Mouse (Mus musculus): ENCODE data around the gene Selenoh. TPM values are rescaled to one million over a fixed set of nuclear protein-coding genes. Genes with fewer than 3 reads are reported as not detected.

The Selenoh gene
- 88.2 TPM for polyA plus RNA-seq (2017; shearing (Covaris generic))

DNA sequence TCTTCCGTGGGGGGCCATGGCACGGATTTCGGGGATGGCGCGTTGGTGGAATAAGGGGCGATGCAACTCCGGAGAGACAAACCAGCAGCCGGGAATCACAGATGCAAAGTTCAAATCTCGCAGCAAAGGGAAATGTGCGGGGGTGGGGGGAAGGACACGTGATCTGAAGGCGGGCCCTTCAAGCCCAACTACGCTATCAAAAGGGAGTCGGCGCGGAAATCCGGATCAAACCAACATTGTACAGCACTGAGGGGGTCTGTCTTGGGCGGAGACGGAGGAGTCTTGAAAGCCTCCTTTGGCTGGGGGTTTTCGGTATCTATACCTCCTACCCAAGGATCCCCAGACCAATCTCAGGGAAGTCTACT lies at the start of gene Selenoh:
TSS of gene Selenoh (minus strand) at position 202 of the 365 bp plus-strand sequence.

GRCm38 (mm10) chr2:84714811-84715561 lies 44.4 kb upstream of the Selenoh start, which contains the start of gene Zdhhc5:
TSS of gene Zdhhc5 (minus strand) at chr2:84715180.

GRCm38 (mm10) chr2:84679016-84679415 lies 8.4 kb upstream of the Selenoh start, which contains the start of gene Tmx2:
TSS of gene Tmx2 (minus strand) at chr2:84679140.

DNA sequence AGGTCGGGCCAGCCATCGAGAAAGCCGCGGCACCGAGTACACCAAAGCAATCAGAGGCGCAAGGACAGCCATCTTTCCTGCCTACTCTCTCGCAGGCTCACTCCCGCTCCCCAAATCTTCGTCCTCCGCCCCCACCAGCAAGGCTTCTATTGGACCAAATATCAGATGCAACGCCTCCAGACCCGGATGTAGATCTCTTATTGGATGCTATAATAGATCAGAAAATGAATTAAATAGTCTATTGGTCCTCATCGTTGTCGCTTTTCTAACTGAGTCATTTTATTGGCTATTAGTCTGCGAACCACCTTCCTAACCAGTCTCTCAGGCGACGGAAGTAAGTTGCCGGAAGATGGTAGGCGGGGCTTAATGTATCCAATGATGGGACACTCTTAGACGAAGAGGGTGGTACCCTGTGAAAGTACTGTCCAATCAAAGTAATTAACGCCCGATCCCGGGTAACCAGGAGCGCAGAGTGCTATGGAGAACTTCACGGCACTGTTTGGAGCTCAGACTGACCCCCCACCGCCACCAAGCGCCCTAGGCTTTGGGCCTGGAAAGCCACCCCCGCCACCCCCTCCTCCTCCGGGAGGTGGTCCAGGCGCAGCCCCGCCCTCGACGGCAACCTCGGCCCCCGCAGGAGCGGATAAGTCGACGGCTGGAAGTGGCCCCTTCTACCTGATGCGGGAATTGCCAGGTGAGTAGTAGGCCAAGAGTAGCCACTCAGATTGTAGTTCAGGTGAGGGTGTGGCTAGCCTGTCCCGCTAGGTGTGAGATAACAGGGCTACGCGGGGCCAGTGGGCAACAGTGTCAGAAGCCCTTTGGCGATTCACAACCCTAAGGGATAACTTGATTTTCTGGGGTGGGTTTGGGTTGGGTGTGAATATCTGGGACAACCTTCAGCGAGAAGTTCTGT lies 7.7 kb upstream of the Selenoh start, which contains the start of the genes Gm28635 and Med19:
TSS of gene Gm28635 (minus strand) at position 74 of the 913 bp plus-strand sequence.
TSS of gene Med19 (plus strand) at position 435 of the 913 bp plus-strand sequence.

GRCm38 (mm10) chr2:84658806-84659205 lies 11.8 kb downstream of the Selenoh start, which contains the start of gene Btbd18:
TSS of gene Btbd18 (plus strand) at chr2:84659079.

DNA sequence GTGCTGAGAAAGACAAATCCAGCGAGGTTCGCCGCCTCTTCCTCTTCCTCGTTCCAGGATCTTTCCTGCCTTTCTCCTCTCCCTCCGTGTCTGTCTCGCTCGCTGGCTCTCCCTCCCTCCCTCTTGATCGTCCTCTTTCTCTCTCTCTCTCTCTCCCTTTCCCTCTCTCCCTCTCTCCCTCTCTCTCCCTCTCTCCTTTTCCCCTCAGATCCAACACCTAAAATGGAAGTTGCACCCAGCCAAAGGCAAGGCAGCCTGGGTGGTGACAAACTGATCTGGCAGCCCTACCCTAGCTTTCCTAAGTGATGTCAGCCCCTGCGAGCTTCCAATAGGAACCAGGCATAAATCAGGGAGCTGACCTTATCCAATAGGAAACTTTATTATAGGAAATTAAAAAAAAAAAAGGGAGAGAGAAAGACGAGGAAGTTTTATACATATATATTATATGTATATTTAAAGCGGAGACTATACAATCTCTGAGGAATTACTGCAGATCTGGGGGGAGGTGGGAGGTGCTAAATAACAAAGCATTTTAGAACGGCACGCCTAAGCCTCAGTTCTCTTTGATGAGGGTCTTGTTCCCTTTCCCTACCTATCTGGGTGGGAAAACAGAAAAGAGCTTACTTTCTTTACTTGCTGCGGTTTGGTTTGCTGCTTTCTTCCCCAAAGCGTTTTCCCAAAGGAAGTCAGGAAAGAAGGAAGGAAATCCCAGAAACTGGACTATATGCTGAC lies 19.9 kb downstream of the Selenoh start, which contains the start of gene Ctnnd1:
TSS of gene Ctnnd1 (minus strand) at position 302 of the 732 bp plus-strand sequence.

Other genes with a start within 250 kb of the Selenoh start
- gene Calcrl, start 245.4 kb downstream of the Selenoh start, polyA plus RNA-seq (2017; shearing (Covaris generic)) = 36.0 TPM
- 9.9 TPM for gene Tfpi, start 194.0 kb downstream of the Selenoh start, polyA plus RNA-seq (2017; shearing (Covaris generic))
- 4.3 TPM for gene Ctnnd1, start 20.0 kb downstream of the Selenoh start, polyA plus RNA-seq (2017; shearing (Covaris generic))
- 0.16 TPM for gene Btbd18, start 11.7 kb downstream of the Selenoh start, polyA plus RNA-seq (2017; shearing (Covaris generic))
- gene Gm28635, start 7.3 kb upstream of the Selenoh start, polyA plus RNA-seq (2017; shearing (Covaris generic)) = not detected
- 37.8 TPM for gene Med19, start 7.6 kb upstream of the Selenoh start, polyA plus RNA-seq (2017; shearing (Covaris generic))
- 122 TPM for gene Tmx2, start 8.4 kb upstream of the Selenoh start, polyA plus RNA-seq (2017; shearing (Covaris generic))
- gene Zdhhc5, start 44.4 kb upstream of the Selenoh start, polyA plus RNA-seq (2017; shearing (Covaris generic)) = 29.0 TPM
- 68.6 TPM for gene Clp1, start 56.6 kb upstream of the Selenoh start, polyA plus RNA-seq (2017; shearing (Covaris generic))
- gene Ypel4, start 63.3 kb upstream of the Selenoh start, polyA plus RNA-seq (2017; shearing (Covaris generic)) = 3.9 TPM
- not detected for gene Gm19426, start 72.9 kb upstream of the Selenoh start, polyA plus RNA-seq (2017; shearing (Covaris generic))
- not detected for gene Serping1, start 104.7 kb upstream of the Selenoh start, polyA plus RNA-seq (2017; shearing (Covaris generic))
- 74.0 TPM for gene Ube2l6, start 128.1 kb upstream of the Selenoh start, polyA plus RNA-seq (2017; shearing (Covaris generic))
- not detected for gene Smtnl1, start 151.9 kb upstream of the Selenoh start, polyA plus RNA-seq (2017; shearing (Covaris generic))
- 33.3 TPM for gene Timm10, start 156.2 kb upstream of the Selenoh start, polyA plus RNA-seq (2017; shearing (Covaris generic))
- 7.9 TPM for gene Slc43a1, start 168.1 kb upstream of the Selenoh start, polyA plus RNA-seq (2017; shearing (Covaris generic))
- not detected for gene Rtn4rl2, start 215.9 kb upstream of the Selenoh start, polyA plus RNA-seq (2017; shearing (Covaris generic))